Mouse (Mus musculus) left cerebral cortex, adult 18-20 months (tissue): ENCODE results near the gene 1700012B07Rik. TPM values are rescaled to one million over a fixed set of nuclear protein-coding genes. Genes with fewer than 3 reads are reported as not detected.

Experiments used
- DNase-seq, 2 experiments: peaks; one replicate each; pipeline ENCODE4 v3.0.0; 2021 to 2022; ENCODE audit warnings: low spot score in 2 of 2, mixed read lengths in 1 of 2
- total RNA-seq, 2 experiments: library from RNA; stranded (reverse); gene quantifications; 2 replicates each; pipeline ENCODE4 v1.2.3; 2021

1700012B07Rik gene
- total RNA-seq, 2 experiments from 2014 or later: not detected

- DNase-seq: peak in 1 of 2 experiments; percentile 10
These were observed 73.7 kb downstream of the 1700012B07Rik start for GRCm38 (mm10) chr11:109754105-109754602.

GRCm38 (mm10) chr11:109751636-109752603 is 75.9 kb downstream of the 1700012B07Rik start:
- no peak for DNase-seq

DNA sequence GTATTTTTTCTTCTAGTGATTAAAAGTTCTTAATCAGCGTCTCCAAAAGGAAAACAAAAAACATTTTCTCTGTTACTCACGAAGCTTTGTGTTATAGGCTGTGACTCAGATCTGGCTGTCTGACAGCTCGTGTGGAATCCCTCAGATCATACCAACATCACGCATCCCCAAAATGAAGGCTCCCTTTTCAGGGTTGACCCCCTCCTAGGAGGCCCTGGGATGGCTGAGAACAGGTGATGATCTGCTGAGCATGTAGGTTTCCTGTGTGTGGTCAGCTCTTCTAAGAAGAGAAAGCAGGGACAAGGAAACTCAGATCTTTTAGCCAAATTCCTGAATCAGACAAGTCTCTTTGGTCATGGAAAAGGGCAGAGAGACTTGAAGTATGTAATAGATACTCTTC is 82.6 kb downstream of the 1700012B07Rik start:
- DNase-seq: no peak

GRCm38 (mm10) chr11:109737967-109738366 is 89.9 kb downstream of the 1700012B07Rik start:
- no peak for DNase-seq

Other genes with a start within 250 kb of the 1700012B07Rik start
- gene Wipi1, start 216.1 kb downstream of the 1700012B07Rik start, total RNA-seq: 10 to 100 TPM; 18.4 to 19.3 TPM
- gene Prkar1a, start 178.6 kb downstream of the 1700012B07Rik start, total RNA-seq: 100 to 1,000 TPM; 618 to 657 TPM
- gene Fam20a, start 105.8 kb downstream of the 1700012B07Rik start, total RNA-seq: 10 to 100 TPM; 10.6 to 12.2 TPM
- gene Abca8b, start 167.8 kb upstream of the 1700012B07Rik start, total RNA-seq: 10 to 100 TPM; 10.6 to 12.7 TPM